17 mouse cellular contexts compared by ENCODE assay signal in the genomic region with DNA sequence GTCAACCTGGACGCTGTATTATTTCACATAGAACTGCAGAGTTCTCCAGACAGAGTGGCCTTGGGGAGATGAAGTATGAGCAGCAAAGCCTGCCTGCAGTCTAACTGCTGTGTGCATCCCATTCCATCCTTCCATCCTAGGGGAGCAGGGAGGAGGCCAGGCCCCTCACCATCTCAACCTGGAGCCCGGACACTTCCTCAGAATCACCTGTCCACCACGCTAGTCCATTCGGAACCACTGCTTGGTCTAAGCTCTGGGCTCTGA. TPM values are rescaled to one million over a fixed set of nuclear protein-coding genes. Genes with fewer than 3 reads are reported as not detected.
DNase-seq lines count a peak whose midpoint lies in the region; ATAC-seq lines count a peak whose summit lies in the region.
"Had no signal": no experiment of that assay in that cellular context is flagged by ENCODE, and none has a peak within 500 bp of the region (broad histone marks: within the 10 kb centered on the region; RNA-seq: fewer than 3 reads in every experiment).

No protein-coding gene starts in this region.

- no peaks in the 10 kb centered on the region for H3K9me3 ChIP-seq in limb, embryonic 12.5 days
- no peaks in the 10 kb centered on the region for H3K9me3 ChIP-seq in limb, embryonic 10.5 days (replicated peaks)
- H3K9me3 ChIP-seq in hindbrain, embryonic 11.5 days (ENCODE audit: control insufficient read depth, low read length), result no peaks in the 10 kb centered on the region
- H3K9me3 ChIP-seq in midbrain, embryonic 11.5 days (ENCODE audit: control insufficient read depth, low read length), result no peaks in the 10 kb centered on the region
- H3K9me3 ChIP-seq in neural tube, embryonic 14.5 days (ENCODE audit: control insufficient read depth, low read length), result no peaks in the 10 kb centered on the region
- H3K9me3 ChIP-seq: embryonic facial prominence, embryonic 15.5 days; limb, embryonic 15.5 days had no signal

- no peak overlapping the region for H3K4me3 ChIP-seq in limb, embryonic 12.5 days (replicated peaks)
- no peak overlapping the region for H3K4me3 ChIP-seq in limb, embryonic 10.5 days
- no peak overlapping the region for H3K4me3 ChIP-seq in hindbrain, embryonic 11.5 days (ENCODE audit: low read depth, low read length)
- no peak overlapping the region for H3K4me3 ChIP-seq in midbrain, embryonic 11.5 days (ENCODE audit: low read depth, low read length)
- no peak overlapping the region for H3K4me3 ChIP-seq in neural tube, embryonic 14.5 days (ENCODE audit: low read depth, low read length)
- H3K4me3 ChIP-seq: embryonic facial prominence, embryonic 15.5 days; limb, embryonic 15.5 days had no signal

- H3K4me1 ChIP-seq in limb, embryonic 12.5 days (replicated peaks), result peaks cover 34% of the 10 kb centered on the region
- peaks cover 59% of the 10 kb centered on the region for H3K4me1 ChIP-seq in limb, embryonic 10.5 days
- H3K4me1 ChIP-seq in hindbrain, embryonic 11.5 days (replicated peaks; ENCODE audit: control insufficient read depth, insufficient read depth, low read length), result peaks cover 21% of the 10 kb centered on the region
- peaks cover 23% of the 10 kb centered on the region for H3K4me1 ChIP-seq in midbrain, embryonic 11.5 days (ENCODE audit: control insufficient read depth, insufficient read depth, low read length)
- H3K4me1 ChIP-seq in neural tube, embryonic 14.5 days (ENCODE audit: control insufficient read depth, insufficient read depth, low read length), result peaks cover 30% of the 10 kb centered on the region

- no peak for ATAC-seq in limb, embryonic 12.5 days (ENCODE audit: insufficient number of reproducible peaks, insufficient read depth, low FRiP score, low TSS enrichment, low read depth)
- ATAC-seq in hindbrain, embryonic 11.5 days (ENCODE audit: low FRiP score), result no peak
- no peak; the same call in none of the 2 replicates for ATAC-seq in midbrain, embryonic 11.5 days (ENCODE audit: low FRiP score)
- ATAC-seq in neural tube, embryonic 14.5 days (ENCODE audit: low read depth), result no peak; the same call in 1 of the 2 replicates
- ATAC-seq: inflammation-experienced regulatory T-cells, adult 6 months had no signal

- no peak overlapping the region for H3K9ac ChIP-seq in limb, embryonic 12.5 days (replicated peaks)
- H3K9ac ChIP-seq in hindbrain, embryonic 11.5 days (ENCODE audit: low read depth, low read length), result peak overlapping the region; percentile 27; the same call in 1 of the 2 replicates
- H3K9ac ChIP-seq in midbrain, embryonic 11.5 days (ENCODE audit: low read length), result 0 out of 2 replicates have a peak overlapping the region, but pooled peaks have one; percentile 9
- no peak overlapping the region for H3K9ac ChIP-seq in neural tube, embryonic 14.5 days (replicated peaks; ENCODE audit: low read depth, low read length)
- H3K9ac ChIP-seq: embryonic facial prominence, embryonic 15.5 days; limb, embryonic 15.5 days had no signal

- H3K27me3 ChIP-seq in limb, embryonic 12.5 days, result peaks cover 6% of the 10 kb centered on the region
- peaks cover 20% of the 10 kb centered on the region for H3K27me3 ChIP-seq in limb, embryonic 10.5 days (ENCODE audit: low read depth, poor library complexity, severe bottlenecking)
- no peaks in the 10 kb centered on the region for H3K27me3 ChIP-seq in hindbrain, embryonic 11.5 days (ENCODE audit: control insufficient read depth, insufficient read depth, low read length)
- H3K27me3 ChIP-seq in midbrain, embryonic 11.5 days (ENCODE audit: control insufficient read depth, insufficient read depth, low read length), result no peaks in the 10 kb centered on the region
- H3K27me3 ChIP-seq in neural tube, embryonic 14.5 days (ENCODE audit: control insufficient read depth, insufficient read depth, low read length), result no peaks in the 10 kb centered on the region
- H3K27me3 ChIP-seq: limb, embryonic 15.5 days had no signal

- no peak for DNase-seq in limb, embryonic 10.5 days (ENCODE audit: low spot score)
- no peak for DNase-seq in hindbrain, embryonic 11.5 days (ENCODE audit: low spot score)
- no peak for DNase-seq in midbrain, embryonic 11.5 days (ENCODE audit: low spot score, missing footprints)
- no peak for DNase-seq in spleen, postnatal 14 days (ENCODE audit: low spot score in 2 of 2)
- no peak for DNase-seq in left cerebral cortex, postnatal 10 days (ENCODE audit: extremely low spot score in 1 of 2, low spot score in 2 of 2)
- no peak for DNase-seq in gastrocnemius, postnatal 10 days
- DNase-seq: adrenal gland, postnatal 25 days; cerebellum, adult 9-10 months; gastrocnemius, postnatal 14 days; kidney, adult 9 months; kidney, postnatal 36 days; lung, postnatal 10 days had no signal

- WGBS in limb, embryonic 12.5 days, result 82% methylated on average over 4 of the region's 4 CpGs
- 76% methylated on average over 4 of the region's 4 CpGs for WGBS in limb, embryonic 10.5 days
- WGBS in hindbrain, embryonic 11.5 days, result 66% methylated on average over 4 of the region's 4 CpGs
- 43% methylated on average over 4 of the region's 4 CpGs for WGBS in midbrain, embryonic 11.5 days
- 53% methylated on average over 4 of the region's 4 CpGs for WGBS in neural tube, embryonic 14.5 days

- intact Hi-C loops in left cerebral cortex, postnatal 10 days (cut with DNase I), result no loop called here

- H3K27ac ChIP-seq in limb, embryonic 12.5 days, result peak overlapping the region; percentile 66; the same call in 1 of the 2 replicates
- no peak overlapping the region for H3K27ac ChIP-seq in limb, embryonic 10.5 days
- peak overlapping the region; percentile 36; the same call in 1 of the 2 replicates for H3K27ac ChIP-seq in hindbrain, embryonic 11.5 days (ENCODE audit: low read depth, low read length)
- H3K27ac ChIP-seq in midbrain, embryonic 11.5 days (ENCODE audit: low read depth, low read length), result peak overlapping the region; percentile 48
- peak overlapping the region; percentile 78 for H3K27ac ChIP-seq in neural tube, embryonic 14.5 days (ENCODE audit: low read depth, low read length)
- H3K27ac ChIP-seq: embryonic facial prominence, embryonic 15.5 days; limb, embryonic 15.5 days had no signal

- H3K36me3 ChIP-seq in limb, embryonic 12.5 days, result no peaks in the 10 kb centered on the region
- H3K36me3 ChIP-seq in limb, embryonic 10.5 days, result no peaks in the 10 kb centered on the region
- H3K36me3 ChIP-seq in hindbrain, embryonic 11.5 days (ENCODE audit: control insufficient read depth, insufficient read depth, low read length), result no peaks in the 10 kb centered on the region
- no peaks in the 10 kb centered on the region for H3K36me3 ChIP-seq in midbrain, embryonic 11.5 days (ENCODE audit: control insufficient read depth, insufficient read depth, low read length)
- H3K36me3 ChIP-seq in neural tube, embryonic 14.5 days (ENCODE audit: control insufficient read depth, insufficient read depth, low read length), result no peaks in the 10 kb centered on the region
- H3K36me3 ChIP-seq: embryonic facial prominence, embryonic 15.5 days; limb, embryonic 15.5 days had no signal

- no peak overlapping the region for H3K4me2 ChIP-seq in limb, embryonic 12.5 days
- H3K4me2 ChIP-seq in hindbrain, embryonic 11.5 days (replicated peaks; ENCODE audit: low read depth, low read length), result no peak overlapping the region
- H3K4me2 ChIP-seq in midbrain, embryonic 11.5 days, result peak overlapping the region; percentile 13; the same call in 1 of the 2 replicates
- H3K4me2 ChIP-seq in neural tube, embryonic 14.5 days (ENCODE audit: low read depth, low read length), result no peak overlapping the region
- H3K4me2 ChIP-seq: embryonic facial prominence, embryonic 15.5 days; limb, embryonic 15.5 days had no signal

RNA-seq across cellular contexts. Expression of a gene that starts 23.8 kb away (rescaled TPM):
- 5.6 and 6.4 TPM in 2 replicates for polyA plus RNA-seq in limb, embryonic 12.5 days (2016; fragmentation: Nextera tagmentation; extraction: Ambion mirVana)
- polyA plus RNA-seq in limb, embryonic 10.5 days (2016; fragmentation: Nextera tagmentation; extraction: Ambion mirVana), result 2.0 and 3.2 TPM in 2 replicates
- polyA plus RNA-seq in hindbrain, embryonic 11.5 days (2014; fragmentation: Nextera tagmentation; extraction: Ambion mirVana), result 3.7 and 4.2 TPM in 2 replicates
- 7.4 TPM in 2 replicates for polyA plus RNA-seq in midbrain, embryonic 11.5 days (2014; fragmentation: Nextera tagmentation; extraction: Ambion mirVana)
- polyA plus RNA-seq in neural tube, embryonic 14.5 days (2014; fragmentation: Nextera tagmentation; extraction: Ambion mirVana), result 38.7 and 64.1 TPM in 2 replicates
- 10 to 100 TPM; 88.1 to 89.7 TPM for total RNA-seq in left cerebral cortex, postnatal 10 days (2021)
- under 1 TPM; 0.32 to 0.49 TPM for total RNA-seq in gastrocnemius, postnatal 10 days (2021)

RNA-seq across cellular contexts. Expression of a gene that starts 49.9 kb away (rescaled TPM):
- 175 and 178 TPM in 2 replicates for polyA plus RNA-seq in limb, embryonic 12.5 days (2016; fragmentation: Nextera tagmentation; extraction: Ambion mirVana)
- polyA plus RNA-seq in limb, embryonic 10.5 days (2016; fragmentation: Nextera tagmentation; extraction: Ambion mirVana), result 239 and 250 TPM in 2 replicates
- polyA plus RNA-seq in hindbrain, embryonic 11.5 days (2014; fragmentation: Nextera tagmentation; extraction: Ambion mirVana), result 128 and 142 TPM in 2 replicates
- 163 and 170 TPM in 2 replicates for polyA plus RNA-seq in midbrain, embryonic 11.5 days (2014; fragmentation: Nextera tagmentation; extraction: Ambion mirVana)
- 96.4 and 96.9 TPM in 2 replicates for polyA plus RNA-seq in neural tube, embryonic 14.5 days (2014; fragmentation: Nextera tagmentation; extraction: Ambion mirVana)
- 10 to 100 TPM; 20.7 to 24.3 TPM for total RNA-seq in left cerebral cortex, postnatal 10 days (2021)
- total RNA-seq in gastrocnemius, postnatal 10 days (2021), result 10 to 100 TPM; 11.4 to 12.4 TPM

RNA-seq across cellular contexts. Expression of a gene that starts 54.5 kb away (rescaled TPM):
- 45.7 and 52.8 TPM in 2 replicates for polyA plus RNA-seq in limb, embryonic 12.5 days (2016; fragmentation: Nextera tagmentation; extraction: Ambion mirVana)
- 47.9 and 52.9 TPM in 2 replicates for polyA plus RNA-seq in limb, embryonic 10.5 days (2016; fragmentation: Nextera tagmentation; extraction: Ambion mirVana)
- polyA plus RNA-seq in hindbrain, embryonic 11.5 days (2014; fragmentation: Nextera tagmentation; extraction: Ambion mirVana), result 75.5 and 79.4 TPM in 2 replicates
- 68.4 and 74.6 TPM in 2 replicates for polyA plus RNA-seq in midbrain, embryonic 11.5 days (2014; fragmentation: Nextera tagmentation; extraction: Ambion mirVana)
- 126 and 133 TPM in 2 replicates for polyA plus RNA-seq in neural tube, embryonic 14.5 days (2014; fragmentation: Nextera tagmentation; extraction: Ambion mirVana)
- total RNA-seq in left cerebral cortex, postnatal 10 days (2021), result 100 to 1,000 TPM in 1 of 2 experiments, 10 to 100 TPM in 1; 99.5 to 108 TPM
- total RNA-seq in gastrocnemius, postnatal 10 days (2021), result 100 to 1,000 TPM; 115 to 118 TPM

Comparison
In these comparisons a context has a peak if more than half of its experiments do, and no peak if none do; other contexts are left out.
1. H3K9ac ChIP-seq: peak in hindbrain, embryonic 11.5 days (single experiment) and midbrain, embryonic 11.5 days (single experiment); none in limb, embryonic 12.5 days (single experiment) and neural tube, embryonic 14.5 days (single experiment).